Mouse (Mus musculus) liver, embryonic 11.5 days (tissue): ENCODE data around the gene Tle3. TPM values are rescaled to one million over a fixed set of nuclear protein-coding genes. Genes with fewer than 3 reads are reported as not detected.
A peak's percentile ranks its signal among the peaks of the same experiment; 100 is the strongest.

ENCODE experiments used
- ATAC-seq: fragments of 200-750 bp; cut with Nextera tagmentation; replicated peaks from 2 replicates; pipeline ENCODE4 v1.8.0; 2017; ENCODE audit warnings: moderate number of reproducible peaks, mild to moderate bottlenecking, moderate TSS enrichment, moderate library complexity; ENCODE audit not compliant: low FRiP score
- DNase-seq: peaks from one replicate; pipeline ENCODE4 v3.0.0-alpha.2; 2017; ENCODE audit warnings: low spot score
- H3K27ac ChIP-seq: fragments of 300-500 bp; sonication (generic); 2 replicates; pipeline ENCODE4 v1.5.1; 2014; ENCODE audit warnings: mild to moderate bottlenecking, low read depth, low read length, control low read depth
- H3K27me3 ChIP-seq: fragments of 300-500 bp; sonication (generic); replicated peaks from 2 replicates; pipeline ENCODE4 v1.6.1; 2014; ENCODE audit warnings: low read length, mixed read lengths; ENCODE audit not compliant: control insufficient read depth, insufficient read depth
- H3K36me3 ChIP-seq: fragments of 300-500 bp; sonication (generic); 2 replicates; pipeline ENCODE4 v1.6.1; 2014; ENCODE audit warnings: mild to moderate bottlenecking, low read length, moderate library complexity, mixed read lengths; ENCODE audit not compliant: control insufficient read depth, insufficient read depth
- H3K4me1 ChIP-seq: fragments of 300-500 bp; sonication (generic); replicated peaks from 2 replicates; pipeline ENCODE4 v1.6.1; 2014; ENCODE audit warnings: low read length, mixed read lengths; ENCODE audit not compliant: control insufficient read depth, insufficient read depth
- H3K4me2 ChIP-seq: fragments of 300-500 bp; sonication (generic); 2 replicates; pipeline ENCODE4 v1.6.1; 2014; ENCODE audit warnings: mild to moderate bottlenecking, control low read depth, moderate library complexity
- H3K4me3 ChIP-seq: fragments of 300-500 bp; sonication (generic); 2 replicates; pipeline ENCODE4 v1.5.1; 2014; ENCODE audit warnings: low read depth, low read length, control low read depth
- H3K9ac ChIP-seq: fragments of 300-500 bp; sonication (generic); 2 replicates; pipeline ENCODE4 v1.6.1; 2014; ENCODE audit warnings: low read depth, low read length, control low read depth
- H3K9me3 ChIP-seq: fragments of 300-500 bp; sonication (generic); 2 replicates; pipeline ENCODE4 v1.6.1; 2016; ENCODE audit warnings: low read length, inconsistent platforms, mixed read lengths; ENCODE audit not compliant: control insufficient read depth
- WGBS: fragments of 180-500 bp; shearing (Covaris S2); extraction: QIAGEN DNeasy Blood & Tissue Kit; methylation state at CpG from one replicate; pipeline ENCODE4 v1.1.7; 2014; 5-methylcytosine and 5-hydroxymethylcytosine counted together
- polyA plus RNA-seq: library from polyadenylated mRNA; unstranded; fragments of >200 nt; fragmentation: Nextera tagmentation; extraction: Ambion mirVana; gene quantifications from 2 replicates; pipeline ENCODE4 v1.2.1, GENCODE M21; 2014

The Tle3 gene
- polyA plus RNA-seq, 1 experiment from 2014 or later = 15.8 TPM

DNA sequence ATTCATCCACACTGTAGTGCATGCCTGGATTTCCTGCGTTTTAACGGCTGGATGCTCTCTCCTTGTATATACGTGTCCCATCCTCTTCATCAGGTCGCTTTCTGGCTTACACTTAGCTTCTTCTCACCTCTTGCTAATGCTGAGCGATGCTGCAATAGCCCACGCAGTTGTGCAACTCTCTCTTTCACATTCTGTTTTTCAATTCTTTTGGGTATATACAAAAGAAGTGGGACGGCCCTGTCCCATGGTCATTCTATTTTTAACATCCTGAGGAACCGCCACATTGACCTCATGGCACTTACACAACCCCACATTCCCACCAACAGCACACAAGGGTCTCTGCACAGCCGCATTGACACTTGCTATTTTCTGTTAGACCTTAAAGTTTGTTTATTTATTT lies 9.0 kb upstream of the Tle3 start:
- DNase-seq (no peak), ATAC-seq (no peak)
- Histone ChIP-seq H3K27ac (no peak overlapping the region), H3K36me3 (no peaks in the 10 kb centered on the region), H3K27me3 (peaks cover 57% of the 10 kb centered on the region), H3K4me2 (no peak overlapping the region), H3K4me3 (no peak overlapping the region), H3K9me3 (no peaks in the 10 kb centered on the region), H3K9ac (no peak overlapping the region), H3K4me1 (peaks cover 21% of the 10 kb centered on the region)
- WGBS = 46% methylated on average over 9 of the region's 9 CpGs

DNA sequence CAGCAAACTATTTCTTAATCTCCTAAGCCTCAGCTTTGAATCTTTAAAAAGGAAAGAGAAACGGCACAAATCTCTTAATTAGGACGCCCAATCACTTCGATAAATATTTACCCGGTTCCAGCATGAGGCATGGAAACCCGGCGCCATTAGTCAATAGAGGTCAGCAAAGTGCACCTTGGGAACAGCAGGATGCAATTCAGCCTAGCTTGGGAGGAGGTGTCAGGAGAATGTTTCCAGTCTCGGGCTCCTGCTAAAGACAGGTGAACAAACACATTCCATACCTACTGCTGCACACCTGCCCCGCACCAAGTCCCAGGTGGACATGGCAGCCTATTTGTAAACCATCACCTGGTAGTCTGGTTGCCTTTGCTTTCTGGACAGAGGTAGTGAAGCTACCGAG lies 6.1 kb upstream of the Tle3 start:
- no peak overlapping the region for H3K4me3 ChIP-seq
- H3K36me3 ChIP-seq = no peaks in the 10 kb centered on the region
- no peak overlapping the region for H3K27ac ChIP-seq
- H3K9ac ChIP-seq = no peak overlapping the region
- WGBS = 37% methylated on average over 9 of the region's 9 CpGs
- H3K4me2 ChIP-seq = no peak overlapping the region
- no peak for DNase-seq
- H3K9me3 ChIP-seq = no peaks in the 10 kb centered on the region
- no peak for ATAC-seq
- peaks cover 26% of the 10 kb centered on the region for H3K4me1 ChIP-seq
- peaks cover 65% of the 10 kb centered on the region for H3K27me3 ChIP-seq

DNA sequence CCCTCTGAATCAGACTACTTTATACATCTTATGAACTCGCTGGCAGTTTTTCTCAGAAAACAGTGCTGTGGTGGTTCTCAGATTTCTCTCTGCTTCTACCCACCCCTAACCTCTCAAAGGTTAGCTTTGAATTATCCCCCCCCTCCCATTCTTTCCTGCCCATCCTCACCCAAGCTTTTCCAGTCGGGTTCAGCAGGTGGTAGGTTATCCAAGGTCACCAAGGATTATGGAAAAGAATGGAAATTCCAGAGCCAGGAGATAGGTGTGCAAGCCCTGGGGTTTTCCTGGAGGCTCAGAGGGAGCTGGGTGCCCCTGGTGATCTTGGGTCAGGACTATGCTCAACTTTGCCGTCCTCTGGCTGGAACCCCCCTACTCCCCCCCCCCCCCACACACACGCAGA lies 5.0 kb upstream of the Tle3 start:
- Histone ChIP-seq H3K4me1 (peaks cover 29% of the 10 kb centered on the region), H3K27me3 (peaks cover 63% of the 10 kb centered on the region), H3K4me2 (no peak overlapping the region), H3K9ac (no peak overlapping the region), H3K36me3 (no peaks in the 10 kb centered on the region), H3K4me3 (no peak overlapping the region), H3K27ac (no peak overlapping the region), H3K9me3 (no peaks in the 10 kb centered on the region)
- ATAC-seq (no peak), DNase-seq (no peak)
- WGBS = 30% methylated on average over 4 of the region's 4 CpGs

DNA sequence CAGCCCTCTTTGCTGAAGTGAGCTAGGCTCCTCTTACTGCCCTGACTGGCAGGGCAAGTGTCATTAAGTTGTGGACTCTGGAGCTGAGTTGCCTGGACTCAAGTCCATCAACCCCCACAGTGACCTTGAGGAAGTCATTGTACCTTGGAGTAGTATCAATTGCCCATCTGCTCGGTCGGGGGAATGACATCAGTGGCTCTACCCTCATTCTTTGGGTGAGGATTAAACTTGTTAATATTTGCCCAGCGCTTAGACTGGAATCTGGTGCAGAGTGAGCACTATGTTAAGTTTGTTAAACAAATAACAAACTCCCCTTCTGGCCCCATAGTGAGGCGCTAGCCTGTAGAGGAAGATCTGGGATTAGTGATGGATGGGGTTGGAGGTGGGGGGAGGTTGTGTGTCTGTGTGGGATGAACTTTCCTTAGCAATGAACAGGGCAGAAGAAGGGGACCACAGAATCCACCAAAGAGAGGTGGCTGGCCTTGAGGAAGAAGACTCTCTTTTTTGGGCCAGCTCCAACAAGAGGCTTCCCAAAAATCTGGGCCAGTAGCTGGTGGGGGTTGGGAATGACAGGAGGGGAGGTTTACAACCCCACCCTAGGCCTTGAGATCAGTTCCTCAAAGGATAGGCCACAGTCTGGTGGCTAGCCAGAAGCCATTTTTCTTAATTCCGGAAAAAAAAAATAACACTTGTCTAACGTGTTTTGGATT lies 4.2 kb upstream of the Tle3 start:
- Histone ChIP-seq H3K36me3 (no peaks in the 10 kb centered on the region), H3K4me1 (peaks cover 31% of the 10 kb centered on the region), H3K9ac (no peak overlapping the region), H3K4me2 (no peak overlapping the region), H3K9me3 (no peaks in the 10 kb centered on the region), H3K4me3 (no peak overlapping the region), H3K27ac (no peak overlapping the region), H3K27me3 (peaks cover 58% of the 10 kb centered on the region)
- ATAC-seq = no peak
- WGBS = 15% methylated on average over 6 of the region's 6 CpGs
- DNase-seq = no peak

DNA sequence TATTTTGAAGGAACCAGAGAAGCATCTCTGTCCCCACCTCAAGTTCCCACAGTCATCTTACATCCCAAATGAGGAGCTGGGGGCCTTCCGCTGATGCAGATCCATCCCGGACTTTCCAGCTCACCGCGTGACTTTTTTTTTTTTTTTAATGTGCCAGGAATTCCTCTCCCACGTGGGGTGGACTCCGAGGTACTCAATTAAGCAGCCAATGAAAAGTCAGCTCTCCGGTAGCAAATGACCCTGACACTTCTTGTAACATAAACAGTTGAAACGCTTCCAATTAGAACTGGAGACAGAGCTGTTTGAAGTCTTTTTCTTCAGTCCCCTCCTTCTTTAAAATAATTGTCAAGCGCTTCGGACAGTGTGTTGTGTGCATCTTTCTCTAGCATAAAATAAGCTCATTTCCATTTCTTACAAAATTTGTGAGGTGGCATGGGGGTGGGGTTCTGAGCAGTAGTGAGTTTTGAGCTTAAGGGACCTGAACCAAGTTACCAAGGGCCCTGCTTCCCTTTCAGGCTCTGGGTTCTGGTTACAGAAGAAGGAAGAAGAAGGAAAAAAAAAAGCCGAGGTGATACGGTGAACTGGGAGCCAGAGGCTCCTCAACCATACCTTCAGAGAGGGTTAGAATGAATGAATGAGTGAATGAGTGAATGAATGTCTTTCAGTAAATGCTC lies 3.5 kb upstream of the Tle3 start:
- Histone ChIP-seq H3K27ac (no peak overlapping the region), H3K27me3 (peaks cover 56% of the 10 kb centered on the region), H3K4me3 (no peak overlapping the region), H3K9ac (no peak overlapping the region), H3K4me1 (peaks cover 28% of the 10 kb centered on the region), H3K9me3 (no peaks in the 10 kb centered on the region), H3K36me3 (no peaks in the 10 kb centered on the region), H3K4me2 (peak overlapping the region; percentile 58)
- no peak for ATAC-seq
- WGBS = 2% methylated on average over 12 of the region's 12 CpGs
- peak; percentile 64 for DNase-seq

DNA sequence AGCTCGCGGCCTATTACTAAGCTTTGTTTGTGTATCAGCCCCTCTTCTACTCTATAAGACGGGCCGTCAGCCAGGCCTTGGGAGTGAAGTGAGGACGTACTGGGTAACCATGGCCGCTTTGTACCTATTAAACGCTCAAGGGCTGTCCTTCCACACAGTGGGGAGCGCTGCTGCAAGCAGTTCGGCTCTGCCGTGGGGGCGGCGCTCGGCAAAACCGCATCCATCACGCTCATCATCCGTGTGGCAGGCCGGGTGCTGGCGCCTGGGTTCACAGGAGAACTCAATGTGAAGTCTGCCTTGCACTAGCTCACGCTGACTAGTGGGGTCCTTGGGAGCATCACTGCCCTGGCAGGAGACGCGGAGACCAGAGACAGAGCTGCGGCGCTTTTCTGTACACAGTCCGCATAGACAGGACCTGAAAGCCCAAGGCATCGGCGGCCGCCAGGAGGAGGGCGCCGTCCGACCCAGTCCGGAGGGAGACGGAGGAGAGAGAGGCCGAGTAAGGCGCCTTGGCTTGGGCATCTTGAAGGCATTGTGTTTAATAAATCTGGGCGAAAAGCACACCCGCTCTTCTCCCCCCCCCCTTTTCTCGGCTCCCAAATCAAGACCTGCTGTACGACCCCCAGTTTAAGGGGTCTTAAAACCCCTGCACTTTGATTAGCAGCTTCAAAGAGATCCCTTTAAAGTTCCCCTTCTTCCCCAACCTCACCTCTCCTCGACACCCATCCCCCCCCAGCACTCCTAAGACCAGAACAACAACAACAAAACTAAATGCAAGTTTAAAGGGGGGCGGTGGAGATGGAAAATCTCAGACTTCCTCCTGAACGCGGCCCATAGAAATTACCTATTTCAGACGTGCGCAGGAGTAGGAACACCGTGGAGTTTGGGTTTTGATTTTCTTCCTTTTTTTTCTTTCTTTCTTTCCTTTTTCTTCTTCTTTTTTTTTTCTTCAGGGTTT lies 2.6 kb upstream of the Tle3 start:
- no peaks in the 10 kb centered on the region for H3K36me3 ChIP-seq
- H3K9me3 ChIP-seq = no peaks in the 10 kb centered on the region
- peaks cover 36% of the 10 kb centered on the region for H3K4me1 ChIP-seq
- ATAC-seq = no peak
- peak; percentile 66 for DNase-seq
- peak overlapping the region; percentile 38 for H3K4me3 ChIP-seq
- no peak overlapping the region for H3K9ac ChIP-seq
- peaks cover 51% of the 10 kb centered on the region for H3K27me3 ChIP-seq
- peak overlapping the region; percentile 1; the same call in 1 of the 2 replicates for H3K27ac ChIP-seq
- WGBS = under 1% methylated on average over 45 of the region's 45 CpGs
- H3K4me2 ChIP-seq = peak overlapping the region; percentile 58

DNA sequence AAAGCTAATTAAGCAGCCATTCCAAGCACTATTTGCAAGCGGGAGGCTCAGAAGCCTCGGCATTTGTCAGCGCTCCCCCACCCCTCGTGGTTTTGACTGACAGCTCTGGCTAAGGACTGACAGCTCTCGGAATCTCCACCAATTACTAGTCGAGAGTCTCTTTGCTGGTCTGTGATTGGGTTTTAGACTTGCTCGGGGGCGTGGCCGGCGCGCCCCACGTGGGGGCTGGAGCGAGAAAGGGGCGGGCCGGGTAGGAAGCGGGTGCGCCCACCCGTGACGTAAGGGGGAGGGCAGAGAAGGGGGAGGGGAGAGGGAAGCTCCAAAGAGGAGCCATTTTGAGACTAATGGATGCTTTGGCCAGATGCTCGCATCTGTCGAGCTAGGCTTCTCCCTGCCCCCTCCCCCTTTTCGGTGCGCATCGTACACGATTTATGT lies 1.7 kb upstream of the Tle3 start:
- peak; percentile 84 for ATAC-seq
- under 1% methylated on average over 25 of the region's 25 CpGs for WGBS
- H3K4me2 ChIP-seq = peak overlapping the region; percentile 95
- peaks cover 41% of the 10 kb centered on the region for H3K4me1 ChIP-seq
- H3K27me3 ChIP-seq = peaks cover 42% of the 10 kb centered on the region
- H3K9me3 ChIP-seq = no peaks in the 10 kb centered on the region
- peak overlapping the region; percentile 79 for H3K27ac ChIP-seq
- no peaks in the 10 kb centered on the region for H3K36me3 ChIP-seq
- peak overlapping the region; percentile 84 for H3K4me3 ChIP-seq
- peak overlapping the region; percentile 82 for H3K9ac ChIP-seq
- peak; percentile 98 for DNase-seq

DNA sequence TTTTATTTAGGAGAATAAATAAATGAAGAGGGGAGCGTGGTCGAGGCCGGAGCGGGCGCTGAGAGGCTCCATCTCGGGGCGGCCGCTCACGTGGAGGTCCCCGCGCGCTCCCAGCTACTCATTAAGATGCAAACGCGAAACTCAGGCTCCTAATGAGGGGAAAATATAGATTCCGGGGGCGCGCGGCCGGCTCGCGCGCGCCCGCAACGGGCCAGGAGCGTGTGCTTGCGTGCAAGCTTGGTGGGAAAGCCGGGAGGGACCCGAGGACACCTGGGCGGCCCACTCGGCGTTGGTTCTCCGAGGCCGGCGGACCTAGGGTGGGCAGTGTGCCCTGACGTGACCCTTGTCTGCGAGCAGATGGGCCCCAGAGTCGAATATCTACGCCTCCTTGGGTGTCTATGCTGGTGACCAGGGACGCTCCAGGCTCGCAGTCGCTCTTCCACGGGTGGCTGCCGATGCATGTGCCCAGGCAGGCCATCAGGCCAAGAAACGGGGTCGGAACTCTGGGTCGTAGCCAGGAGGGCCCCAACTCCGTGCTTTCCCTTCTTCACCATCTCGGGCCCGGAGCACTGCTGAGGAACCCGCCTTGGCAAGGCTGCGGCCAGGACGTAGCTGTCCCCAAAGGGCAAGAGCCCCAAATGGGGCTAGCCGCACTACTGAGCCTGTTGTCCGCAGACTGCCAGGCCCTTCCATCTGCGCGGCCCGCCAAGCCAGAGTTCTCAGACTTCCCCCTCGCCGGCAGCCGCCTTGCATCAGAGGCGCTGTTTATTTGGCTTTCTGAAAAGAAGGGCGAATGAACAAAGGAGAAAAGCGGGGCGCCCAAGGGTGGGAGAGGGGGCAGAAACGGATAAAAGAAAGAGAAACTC lies 1.0 kb upstream of the Tle3 start:
- peak overlapping the region; percentile 95 for H3K4me2 ChIP-seq
- H3K9ac ChIP-seq = peak overlapping the region; percentile 82
- peaks cover 39% of the 10 kb centered on the region for H3K27me3 ChIP-seq
- DNase-seq (peak; percentile 78), ATAC-seq (peak; percentile 19)
- H3K27ac ChIP-seq = peak overlapping the region; percentile 79
- under 1% methylated on average over 63 of the region's 66 CpGs for WGBS
- no peaks in the 10 kb centered on the region for H3K9me3 ChIP-seq
- H3K4me1 ChIP-seq = peaks cover 48% of the 10 kb centered on the region
- H3K36me3 ChIP-seq = no peaks in the 10 kb centered on the region
- H3K4me3 ChIP-seq = peak overlapping the region; percentile 84
